Mouse (Mus musculus) embryonic stem cell, embryonic (primary cell): ENCODE results near the gene 1700109H08Rik.

Experiments used
- CTCF ChIA-PET, 4 experiments: fragments of 300-600 bp in 2 of 4; fragments of 350-600 bp in 2 of 4; sonication (Branson Sonifier 250); formaldehyde crosslinking; loops; one replicate each; lab custom pipeline; 2022; ENCODE audit warnings: inconsistent platforms in 2 of 4; lab: Charles Lee
- POLR2A ChIA-PET, 4 experiments: fragments of 300-600 bp in 2 of 4; fragments of 350-600 bp in 2 of 4; sonication (Branson Sonifier 250); formaldehyde crosslinking; loops; one replicate each; lab custom pipeline; 2022; ENCODE audit warnings: antibody characterized with exemption in 4 of 4, inconsistent platforms in 1 of 4; lab: Charles Lee

The 1700109H08Rik gene

GRCm38 (mm10) chr5:3633951-3634350 lies 62.6 kb downstream of the 1700109H08Rik start:
- ChIA-PET POLR2A (interaction anchor here in 3 of 4 experiments (1.0 to 1.8 kb wide), 5 partner anchors 12 to 37 kb away, joined by 3 to 6 read pairs (median 4); partner anchors contain the start of gene Rbm48 (in 1 of the 3)), CTCF (interaction anchor here in 3 of 4 experiments (0.6 to 1.3 kb wide), 11 partner anchors 10 to 121 kb away, joined by 3 to 5 read pairs (median 4); partner anchors contain the start of gene 1700109H08Rik (in 1 of the 3))
